Mouse (Mus musculus): ENCODE measurements around the gene Zkscan3.

The Zkscan3 gene
- long read RNA-seq, experiment 1, transcript Zkscan3-203 (6 exons, 2,600 nt) = major isoform, 10 of 40 reads
- long read RNA-seq, experiment 1, transcript Zkscan3-201 (6 exons, 2,561 nt) = minor isoform, 8 of 40 reads
- long read RNA-seq, experiment 1, partial matches to known transcripts = 10 of 40 reads
- long read RNA-seq, experiment 1, other reads (novel, unspliced or antisense) = 12 of 40 reads
- long read RNA-seq, experiment 2, transcript Zkscan3-203 (6 exons, 2,600 nt) = major isoform, 10 of 43 reads
- long read RNA-seq, experiment 2, transcript Zkscan3-201 (6 exons, 2,561 nt) = minor isoform, 7 of 43 reads
- long read RNA-seq, experiment 2, partial matches to known transcripts = 9 of 43 reads
- long read RNA-seq, experiment 2, other reads (novel, unspliced or antisense) = 17 of 43 reads

- intact Hi-C loops (cut with DNase I) = loop anchor here (5.0 kb wide), 2 partner anchors 35 to 50 kb away; partner anchors contain the start of gene Zscan26
These were observed at the start of gene Zkscan3 for GRCm38 (mm10) chr13:21402287-21402846. TSS of gene Zkscan3 (minus strand) at chr13:21402755.

GRCm38 (mm10) chr13:21447856-21448614 is 45.5 kb upstream of the Zkscan3 start:
- intact Hi-C loops (cut with DNase I) = no loop called here

GRCm38 (mm10) chr13:21446796-21447195 is 44.2 kb upstream of the Zkscan3 start:
- intact Hi-C loops (cut with DNase I) = no loop called here

- intact Hi-C loops (cut with DNase I) = no loop called here
These were observed 38.6 kb upstream of the Zkscan3 start for GRCm38 (mm10) chr13:21441207-21441572.

GRCm38 (mm10) chr13:21440503-21441206 is 38.1 kb upstream of the Zkscan3 start, which contains the start of gene Pgbd1:
TSS of gene Pgbd1 (minus strand) at chr13:21441058.
- intact Hi-C loops (cut with DNase I) = no loop called here

GRCm38 (mm10) chr13:21435476-21435875 is 32.9 kb upstream of the Zkscan3 start:
- intact Hi-C loops (cut with DNase I) = no loop called here

GRCm38 (mm10) chr13:21427631-21428030 is 25.1 kb upstream of the Zkscan3 start:
- intact Hi-C loops (cut with DNase I) = no loop called here

- intact Hi-C loops (cut with DNase I) = no loop called here
These were observed 20.7 kb upstream of the Zkscan3 start for GRCm38 (mm10) chr13:21423301-21423700.

GRCm38 (mm10) chr13:21418865-21419264 is 16.3 kb upstream of the Zkscan3 start:
- intact Hi-C loops (cut with DNase I) = no loop called here

- intact Hi-C loops (cut with DNase I) = no loop called here
These were observed 14.9 kb upstream of the Zkscan3 start for GRCm38 (mm10) chr13:21417298-21418010.

- intact Hi-C loops (cut with DNase I) = no loop called here
These were observed 13.2 kb upstream of the Zkscan3 start for GRCm38 (mm10) chr13:21415750-21416149.

GRCm38 (mm10) chr13:21415266-21415665 is 12.7 kb upstream of the Zkscan3 start:
- intact Hi-C loops (cut with DNase I) = no loop called here

GRCm38 (mm10) chr13:21414231-21415212 is 12.0 kb upstream of the Zkscan3 start:
- intact Hi-C loops (cut with DNase I) = no loop called here

- intact Hi-C loops (cut with DNase I) = no loop called here
These were observed 6.4 kb upstream of the Zkscan3 start for GRCm38 (mm10) chr13:21408805-21409459.

GRCm38 (mm10) chr13:21407969-21408804 is 5.6 kb upstream of the Zkscan3 start:
- intact Hi-C loops (cut with DNase I) = no loop called here

GRCm38 (mm10) chr13:21407341-21407740 is 4.8 kb upstream of the Zkscan3 start:
- intact Hi-C loops (cut with DNase I) = no loop called here

- intact Hi-C loops (cut with DNase I) = loop anchor here (5.0 kb wide), 2 partner anchors 36 to 49 kb away; partner anchors contain the start of gene Zscan26
These were observed 293 bp upstream of the Zkscan3 start for GRCm38 (mm10) chr13:21402848-21403247.

Data from adrenal gland (tissue).